Mouse (Mus musculus) spleen, adult 2 months (tissue): ENCODE data around the gene Kif16b.

Experiments used
- CTCF ChIP-seq: fragments of 200-500 bp; IDR thresholded peaks from 2 replicates; pipeline ENCODE4 v1.5.1; 2011; ENCODE audit warnings: mild to moderate bottlenecking, inconsistent platforms; ENCODE audit not compliant: insufficient read depth, insufficient read length, insufficient replicate concordance; ENCODE audit errors: extremely low read depth
- POLR2A ChIP-seq: fragments of 200-500 bp; IDR thresholded peaks from 2 replicates; pipeline ENCODE4 v1.6.1; 2011; ENCODE audit warnings: low read depth, low read length, inconsistent platforms

- TF ChIP-seq POLR2A (no peak), CTCF (no peak)
Observed at GRCm38 (mm10) chr2:142930445-142930844, 29.1 kb upstream of the Kif16b start.
